Mouse (Mus musculus): ENCODE results near the gene Lsg1.

Gene Lsg1

DNA sequence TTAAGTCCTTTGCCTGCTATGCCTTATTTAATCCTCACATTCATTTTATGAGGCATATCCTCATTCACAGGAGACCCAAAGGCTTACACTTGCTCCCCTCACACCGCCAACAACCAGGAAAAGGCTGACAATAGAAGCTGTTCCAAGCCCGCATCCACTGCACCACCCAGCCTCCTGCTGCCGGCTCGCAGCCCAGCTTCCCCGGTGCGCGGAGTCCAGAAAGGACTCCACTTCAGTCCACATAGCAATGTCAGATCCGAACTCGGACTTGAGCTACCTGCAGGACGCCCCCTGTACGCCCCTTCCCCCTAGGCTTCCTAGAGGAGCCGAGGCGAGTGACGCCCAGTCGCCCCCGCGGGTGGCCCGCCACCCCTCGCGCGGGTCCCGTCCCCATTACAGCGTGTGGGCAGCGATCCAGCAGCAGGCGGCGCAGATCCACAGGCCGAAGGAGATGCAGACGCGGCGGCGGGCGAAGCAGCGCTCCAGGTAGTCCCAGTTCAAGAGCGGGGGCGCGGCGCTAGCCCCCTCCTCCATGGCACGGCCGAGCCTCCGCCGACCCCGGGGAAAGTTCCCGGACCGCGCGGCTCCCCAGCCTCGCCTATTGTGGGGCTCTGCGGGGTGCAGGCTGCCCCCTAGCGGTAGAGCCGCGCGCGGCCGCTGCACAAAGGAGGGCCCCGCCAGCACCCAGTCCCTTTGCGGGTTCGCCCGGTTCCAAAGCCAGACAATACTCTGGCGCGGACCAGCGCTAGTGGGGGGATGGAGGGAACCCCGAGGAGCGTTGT, 37.2 kb downstream of the Lsg1 start:
- peak; percentile 80 for DNase-seq (ENCODE audit: low spot score)

DNA sequence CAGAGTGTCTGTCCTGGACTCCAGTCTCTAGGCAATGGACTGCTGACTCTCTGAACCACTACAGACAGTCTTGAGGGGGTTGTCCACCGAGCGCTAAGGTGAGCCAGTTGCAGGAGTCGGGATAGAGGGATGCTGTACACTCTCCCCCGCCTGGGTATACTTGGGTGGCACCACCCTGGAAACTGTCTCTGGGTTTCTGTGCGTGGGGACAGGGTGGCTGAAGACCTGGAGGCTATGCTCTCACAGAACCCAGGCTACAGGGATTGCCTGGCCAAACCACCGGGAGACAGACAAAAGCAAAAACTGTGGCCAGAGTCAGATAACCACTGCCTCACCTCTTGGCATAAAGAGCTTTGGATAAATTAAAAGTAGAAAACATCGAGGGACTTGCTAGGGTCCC, 37.9 kb downstream of the Lsg1 start:
- no peak for DNase-seq (ENCODE audit: low spot score)

DNA sequence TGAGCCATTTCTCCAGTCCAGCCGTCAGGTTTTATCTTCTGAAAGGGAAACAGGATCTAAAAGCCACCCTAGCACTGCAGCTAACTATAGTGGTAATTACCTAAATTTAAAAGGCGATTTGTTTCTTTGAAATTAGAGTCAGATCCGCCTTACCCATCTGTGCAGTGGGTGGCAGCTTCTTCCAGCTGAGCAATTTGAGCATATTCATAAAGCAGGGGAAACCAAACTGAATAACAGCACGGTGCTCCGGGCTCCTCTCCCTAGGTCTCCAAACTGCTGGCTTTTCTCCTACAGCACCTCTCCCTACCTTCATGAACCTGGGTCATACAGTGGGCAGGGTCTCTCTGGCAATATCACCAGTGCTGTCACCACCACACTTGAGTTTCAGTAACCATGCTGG, 39.1 kb downstream of the Lsg1 start:
- peak; percentile 35 for DNase-seq (ENCODE audit: low spot score)

DNA sequence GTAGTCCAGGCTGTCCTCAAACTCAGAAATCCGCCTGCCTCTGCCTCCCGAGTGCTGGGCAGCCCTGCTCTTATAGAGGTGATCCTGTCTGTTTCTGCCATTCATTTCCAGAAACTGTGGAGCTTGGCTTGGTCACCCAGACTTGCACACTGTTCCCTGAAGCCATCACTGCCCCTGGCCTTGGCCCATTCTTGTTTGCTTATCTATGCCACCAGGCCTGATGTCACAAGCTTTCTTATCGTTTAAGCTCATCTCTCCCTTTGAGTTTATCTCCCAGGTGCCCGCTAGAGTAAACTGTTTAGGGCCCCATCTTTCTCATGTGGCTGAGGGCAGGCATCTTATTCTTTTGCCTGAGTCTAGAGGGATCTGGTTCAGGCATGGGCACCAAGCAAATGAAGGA, 42.7 kb downstream of the Lsg1 start:
- DNase-seq (ENCODE audit: low spot score): no peak

DNA sequence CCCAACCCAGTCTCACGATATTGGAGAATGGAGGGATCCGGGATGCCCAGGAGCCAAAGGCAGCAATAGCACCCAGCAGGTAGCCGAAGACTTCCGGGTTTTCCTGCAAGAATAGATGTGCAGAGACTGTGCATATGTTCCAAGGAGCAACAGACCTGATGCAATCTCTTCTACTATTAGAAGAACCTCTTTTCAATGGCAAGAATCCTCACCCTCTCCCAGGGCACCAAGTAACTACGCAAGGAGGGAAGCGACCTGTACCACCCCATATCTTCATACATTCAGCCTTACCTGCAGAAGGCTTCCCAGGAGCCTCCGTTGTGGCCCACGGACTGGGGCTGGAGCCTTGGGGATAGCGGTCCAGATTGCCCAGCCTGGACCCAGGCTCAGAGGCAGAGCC, 44.0 kb downstream of the Lsg1 start:
- DNase-seq (ENCODE audit: low spot score): no peak

DNA sequence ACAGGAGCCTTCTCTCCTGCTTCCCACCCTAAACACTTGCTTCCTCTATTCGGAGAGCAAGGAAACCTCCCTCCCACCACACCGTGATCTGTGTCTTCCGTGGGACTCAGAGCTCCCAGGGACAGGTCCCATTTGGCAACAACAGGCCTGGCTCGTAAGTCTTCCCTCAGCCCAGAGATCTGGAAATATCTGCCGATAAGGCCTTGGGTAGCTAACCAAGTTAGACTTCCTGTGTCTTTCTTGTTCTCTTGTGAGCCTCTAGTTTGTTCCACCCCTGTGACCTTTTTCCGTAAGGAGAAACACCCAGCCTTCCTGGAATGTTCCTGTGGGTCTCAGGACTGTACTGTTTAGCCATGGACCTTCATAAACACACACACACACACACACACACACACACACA, 44.6 kb downstream of the Lsg1 start:
- DNase-seq (ENCODE audit: low spot score): no peak

DNA sequence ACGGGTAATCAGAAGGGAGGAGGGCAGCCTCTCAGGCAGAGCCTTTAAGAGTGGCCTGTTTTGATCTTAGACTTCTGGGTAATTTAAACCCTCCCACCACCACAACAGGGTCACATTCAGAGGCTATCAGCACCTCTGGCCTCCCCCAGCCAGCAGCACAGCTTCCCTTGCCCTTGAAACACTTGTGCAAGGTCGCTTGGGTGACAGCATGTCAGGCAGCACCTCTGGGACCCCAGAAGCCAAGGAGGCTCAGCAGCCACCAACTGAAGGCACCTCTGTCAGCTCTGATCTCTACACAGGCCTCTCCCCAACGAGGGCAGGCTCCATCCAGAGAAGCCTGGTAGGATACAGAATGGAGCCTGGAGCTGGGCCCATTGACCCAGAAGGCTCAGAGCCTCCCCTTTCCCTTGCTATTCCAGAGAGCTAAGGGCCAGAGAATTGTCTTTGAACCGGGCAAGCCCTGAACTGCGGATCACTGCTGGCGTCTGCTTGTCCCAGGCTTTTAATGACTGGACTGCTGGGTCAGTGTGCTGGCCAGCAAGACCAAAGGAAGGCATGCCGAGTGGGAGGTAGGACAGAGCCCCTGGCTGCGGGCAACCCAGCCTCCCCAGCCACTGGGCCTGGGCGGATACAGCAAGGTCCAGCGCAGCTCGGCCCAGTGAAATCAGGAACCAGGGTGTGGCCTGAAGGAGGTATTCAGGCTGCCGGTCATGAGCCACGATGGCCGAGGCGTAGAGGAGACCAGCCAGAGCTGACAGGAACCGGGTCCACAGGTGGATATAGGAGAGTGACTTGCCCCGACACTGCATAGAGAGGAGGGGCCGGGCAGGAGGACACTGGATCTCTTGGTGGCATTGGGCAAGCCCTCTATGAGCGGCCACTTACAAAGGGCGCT, 47.0 kb downstream of the Lsg1 start:
- peak; percentile 16 for DNase-seq (ENCODE audit: low spot score)

DNA sequence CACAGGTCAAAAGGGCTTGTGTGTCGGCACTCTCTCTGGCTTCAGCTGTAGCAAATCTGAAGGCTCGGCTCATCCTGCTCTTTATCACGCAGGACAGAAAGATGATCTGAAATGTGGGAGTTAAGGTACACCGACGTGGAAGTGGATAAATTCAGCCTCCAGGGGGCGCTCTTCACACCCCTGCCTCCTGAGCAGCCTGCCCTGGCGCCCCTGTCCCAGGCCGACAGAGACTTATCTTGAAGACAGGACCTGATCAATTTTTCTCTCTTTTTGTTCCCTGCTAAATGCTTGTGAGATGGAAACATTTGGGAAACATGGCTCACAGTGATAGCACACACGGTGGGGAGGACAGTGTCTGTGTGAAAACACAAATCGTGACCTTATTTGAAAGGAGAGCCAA, 48.0 kb downstream of the Lsg1 start:
- peak; percentile 54 for DNase-seq (ENCODE audit: low spot score)

DNA sequence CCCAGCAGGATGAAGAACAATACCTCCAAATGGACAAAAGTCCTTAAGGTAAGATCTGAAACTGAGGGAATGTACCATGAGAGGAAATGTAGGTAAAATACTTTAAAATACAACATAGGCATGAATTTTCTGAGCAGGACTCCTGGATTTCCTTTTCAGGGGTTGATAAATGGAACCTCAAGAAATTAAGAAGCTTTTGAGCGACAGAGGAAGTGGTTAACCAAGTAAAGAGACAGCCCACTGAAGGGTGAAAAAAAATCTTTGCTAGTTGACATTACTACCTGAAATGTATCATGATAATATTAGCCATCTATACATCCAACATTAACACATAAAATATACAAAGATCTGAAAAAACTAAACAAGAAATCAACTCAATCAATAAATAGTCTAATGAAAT, 52.3 kb downstream of the Lsg1 start:
- DNase-seq (ENCODE audit: low spot score): no peak

DNA sequence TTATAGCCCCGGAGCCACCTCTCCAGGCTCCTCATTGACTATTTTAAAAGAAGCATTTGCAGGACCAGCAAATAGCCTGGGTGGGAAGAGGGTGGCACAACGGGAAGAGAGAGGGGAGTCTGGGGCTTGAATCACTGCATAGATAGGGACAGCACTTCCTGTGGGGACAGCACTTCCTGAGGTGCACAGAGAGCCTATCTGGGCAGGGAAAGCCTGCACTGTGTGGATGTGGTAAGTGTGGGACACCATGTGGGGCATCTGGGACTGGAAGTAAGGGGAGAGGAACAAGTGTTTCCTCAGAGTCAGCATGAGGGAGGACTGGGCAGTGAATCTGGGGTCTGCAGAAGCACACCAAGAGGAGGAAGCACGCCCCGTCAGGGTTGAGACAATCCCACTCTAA, 53.8 kb downstream of the Lsg1 start:
- no peak for DNase-seq (ENCODE audit: low spot score)

DNA sequence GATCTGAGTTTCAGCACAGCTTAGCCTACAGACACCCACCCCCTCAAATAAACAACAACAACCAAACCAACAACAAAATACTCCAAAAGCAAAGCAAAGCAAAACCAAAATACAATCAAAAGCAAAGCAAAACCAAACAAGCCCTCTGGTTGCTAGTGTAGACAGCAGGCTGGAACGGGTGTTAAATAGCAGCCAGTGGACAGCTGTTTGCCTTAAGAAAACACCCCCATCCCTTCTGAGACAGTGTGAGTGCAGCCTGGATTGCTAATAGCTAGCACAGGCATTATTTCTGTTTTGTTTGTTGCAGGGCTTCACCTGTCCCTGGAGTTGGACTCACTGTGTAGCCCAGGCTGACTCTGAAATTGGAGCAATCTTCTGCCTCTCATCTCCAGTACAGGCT, 54.5 kb downstream of the Lsg1 start:
- no peak for DNase-seq (ENCODE audit: low spot score)

DNA sequence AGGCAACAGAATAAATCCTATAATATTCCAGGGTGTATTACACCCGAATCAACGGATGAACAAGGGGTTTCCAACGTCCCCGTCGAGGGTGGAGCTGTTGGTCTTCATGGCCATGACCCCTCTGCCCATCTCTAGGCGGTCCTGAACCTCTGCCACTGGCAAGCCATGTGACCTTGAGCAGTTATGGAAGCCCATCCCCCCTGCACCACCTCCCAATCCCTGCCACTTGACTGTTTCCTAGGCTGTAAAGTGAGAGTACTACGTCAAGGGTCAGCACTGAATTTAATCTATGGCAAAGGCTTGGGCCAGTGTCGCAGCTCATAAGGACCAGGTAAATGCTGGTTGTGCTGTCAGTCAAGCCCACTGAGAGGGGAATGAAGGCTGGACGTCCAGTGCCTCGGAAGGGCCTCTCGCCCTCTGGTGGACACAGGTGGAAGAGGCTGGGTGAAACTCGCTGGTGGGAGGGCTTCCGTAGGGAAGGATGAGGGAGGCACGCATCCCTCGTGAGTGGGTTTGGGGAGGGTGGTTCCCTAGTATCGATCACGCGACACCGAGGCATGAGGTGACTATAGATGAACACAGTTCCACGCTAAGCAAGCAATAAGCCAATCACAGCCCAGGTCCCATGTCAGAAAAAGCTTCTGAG, 55.5 kb downstream of the Lsg1 start:
- peak; percentile 49 for DNase-seq (ENCODE audit: low spot score)

DNA sequence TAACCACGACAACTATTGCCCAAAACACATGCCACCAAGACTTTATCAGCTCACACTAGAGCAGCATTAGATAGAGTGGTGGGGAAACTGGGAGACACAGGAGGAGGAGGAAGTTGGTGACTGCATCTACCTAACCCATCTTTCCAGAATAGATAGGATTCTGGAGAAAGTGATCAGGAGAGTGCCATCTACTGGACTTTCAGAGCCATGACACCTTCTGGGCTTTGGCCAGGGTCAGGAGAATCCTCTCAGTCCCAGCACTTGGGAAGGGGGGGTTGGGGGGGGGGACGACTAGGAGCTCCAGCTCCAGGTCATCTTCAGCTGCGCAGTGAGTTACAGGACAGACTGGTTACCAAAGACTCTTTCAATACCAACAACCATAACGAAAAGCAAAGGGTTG, 56.6 kb downstream of the Lsg1 start:
- no peak for DNase-seq (ENCODE audit: low spot score)

DNA sequence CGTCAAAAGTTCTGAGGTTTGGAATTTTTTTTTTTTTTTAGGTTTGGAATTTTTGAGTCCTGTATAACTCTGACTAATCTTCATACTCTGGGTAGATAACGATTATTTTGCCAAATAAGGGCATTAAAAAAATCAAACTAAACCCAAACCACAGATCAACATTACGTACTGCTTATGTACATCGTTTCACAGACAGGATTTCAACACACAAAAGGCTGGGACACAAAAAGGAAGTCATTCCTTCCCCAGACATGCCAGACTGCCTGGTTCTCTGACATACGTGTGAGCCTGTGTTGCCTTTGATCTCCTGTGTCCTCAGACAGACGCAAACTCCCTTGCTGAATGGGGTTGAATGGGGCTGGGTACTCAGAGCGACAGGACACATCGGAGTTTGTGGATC, 59.0 kb downstream of the Lsg1 start:
- DNase-seq (ENCODE audit: low spot score): no peak

DNA sequence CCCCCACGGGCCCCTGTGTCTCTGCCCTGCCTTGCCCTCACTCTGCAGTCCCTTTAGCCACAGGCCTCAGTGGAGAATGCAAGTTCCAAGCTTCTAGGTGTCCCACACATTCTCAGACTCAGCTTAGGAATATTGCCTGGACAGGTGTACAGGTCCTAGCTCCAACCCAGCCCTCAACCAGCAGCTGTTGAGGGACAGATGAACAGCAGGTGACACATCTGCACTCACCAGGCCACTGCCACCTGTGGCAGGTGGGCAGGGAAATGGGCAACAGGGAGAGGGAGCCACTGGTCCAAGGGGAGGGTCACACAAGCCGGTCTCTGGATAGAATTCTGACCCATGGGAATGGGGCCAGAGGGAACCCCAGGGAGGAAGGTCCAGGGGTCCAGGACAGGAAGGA, 59.5 kb downstream of the Lsg1 start:
- no peak for DNase-seq (ENCODE audit: low spot score)

DNA sequence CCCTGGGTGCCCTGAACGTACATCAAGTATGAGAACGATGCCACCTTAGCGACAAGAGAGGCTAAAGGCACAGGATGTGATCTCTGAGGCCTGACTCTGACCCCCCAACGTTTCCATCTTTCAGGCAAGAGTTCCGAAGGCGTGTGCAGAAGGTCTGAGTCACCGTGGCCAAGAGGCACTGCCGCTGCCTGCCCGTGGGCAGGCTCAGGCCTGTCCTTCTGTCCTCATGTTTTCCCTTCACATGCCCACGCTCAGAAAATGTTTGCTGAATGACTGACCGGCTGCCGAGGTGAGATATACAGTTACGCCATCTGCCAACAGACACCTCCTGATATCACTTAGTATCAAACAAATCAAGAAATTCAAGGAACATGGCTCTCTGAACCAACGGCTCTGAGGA, 61.6 kb downstream of the Lsg1 start:
- no peak for DNase-seq (ENCODE audit: low spot score)

DNA sequence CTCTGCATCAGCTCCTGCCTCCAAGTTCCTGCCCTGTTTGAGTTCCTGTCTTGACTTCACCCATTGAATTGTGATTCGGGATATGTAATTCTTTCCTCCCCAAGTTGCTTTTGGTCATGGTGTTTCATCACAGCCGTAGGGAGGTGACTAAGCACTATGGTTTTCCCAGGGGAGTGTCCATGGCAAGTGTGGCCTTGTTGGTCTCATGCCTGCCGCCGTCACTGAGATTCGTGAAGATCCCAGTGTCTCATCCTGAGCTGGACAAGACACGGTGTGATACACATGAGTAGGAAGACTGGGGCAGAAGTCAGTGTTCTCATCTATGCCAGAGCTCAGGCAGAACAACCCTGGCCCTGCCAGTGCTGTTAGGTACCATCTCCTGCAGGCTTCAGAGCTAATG, 62.9 kb downstream of the Lsg1 start:
- no peak for DNase-seq (ENCODE audit: low spot score)

DNA sequence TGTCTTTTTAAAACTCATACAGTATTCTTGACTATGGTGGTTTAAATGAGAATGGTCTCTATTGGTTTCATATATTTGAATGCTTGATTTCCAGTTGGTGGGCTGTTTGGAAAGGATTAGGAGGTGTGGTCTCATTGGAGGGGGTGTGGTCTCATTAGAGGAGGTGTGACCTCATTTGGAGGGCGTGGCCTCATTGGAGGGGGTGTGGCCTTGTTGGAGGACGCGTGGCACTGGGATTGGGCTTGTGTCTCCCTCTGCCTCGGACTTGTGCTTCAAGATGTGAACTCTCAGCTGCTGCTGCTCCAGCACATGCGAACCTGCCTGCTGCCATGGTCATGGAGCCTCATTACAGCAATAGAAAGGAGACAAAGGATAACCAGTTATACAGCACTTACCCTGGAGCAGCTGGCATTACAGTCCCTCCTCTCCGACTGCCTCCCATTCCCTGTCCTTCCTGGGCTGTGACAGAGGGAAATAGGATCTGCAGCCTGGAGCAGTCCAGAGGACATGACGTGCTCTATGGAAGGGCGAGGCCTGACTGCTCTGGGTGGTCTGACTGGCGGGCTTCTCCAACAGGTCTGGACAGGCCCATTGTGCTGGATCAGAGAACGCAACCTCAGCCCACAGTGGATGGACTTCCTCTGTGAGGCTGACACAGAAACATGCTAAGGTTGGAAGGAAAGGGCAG, 65.0 kb downstream of the Lsg1 start:
- DNase-seq (ENCODE audit: low spot score): no peak

DNA sequence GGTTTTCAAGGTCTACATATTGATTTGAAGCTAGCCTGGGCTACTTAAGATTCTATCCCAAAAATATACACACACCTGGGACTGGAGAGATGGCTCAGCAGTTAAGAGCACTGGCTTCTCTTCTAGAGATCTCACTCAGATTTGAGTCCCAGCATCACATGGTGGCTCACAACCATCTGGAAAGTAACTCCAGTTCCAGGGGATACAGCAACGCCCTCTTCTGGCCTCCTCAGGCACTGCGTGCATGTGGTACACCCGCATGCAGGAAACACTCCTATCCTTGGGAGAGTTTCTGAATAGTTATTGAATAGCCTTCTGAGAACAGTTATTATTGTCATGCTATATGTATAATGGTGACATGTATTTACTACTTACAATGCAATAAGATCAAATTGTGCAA, 66.2 kb downstream of the Lsg1 start:
- DNase-seq (ENCODE audit: low spot score): no peak

DNA sequence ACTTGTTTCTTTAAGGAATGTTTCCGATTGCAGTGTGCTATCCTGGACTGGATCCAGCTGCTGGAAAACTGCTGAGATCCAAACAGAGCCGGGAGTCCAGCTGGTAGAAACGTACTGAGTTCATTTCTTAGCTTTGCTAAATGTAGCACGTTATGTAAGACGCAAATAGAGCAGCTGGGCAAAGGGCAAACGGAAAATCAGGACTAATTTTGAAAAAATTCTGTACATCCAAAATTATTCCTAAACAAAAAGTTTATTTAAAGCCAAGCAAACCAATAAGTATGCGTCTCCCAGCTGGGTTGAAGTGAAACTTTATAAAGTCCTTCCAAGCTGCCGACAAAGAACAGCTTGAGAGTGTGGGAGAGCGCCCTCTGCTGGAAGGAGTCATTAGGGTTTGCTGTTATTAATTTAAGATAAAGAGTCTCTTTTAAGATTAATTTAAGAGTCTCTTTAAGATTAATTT, 67.0 kb downstream of the Lsg1 start:
- peak; percentile 86 for DNase-seq (ENCODE audit: low spot score)

DNA sequence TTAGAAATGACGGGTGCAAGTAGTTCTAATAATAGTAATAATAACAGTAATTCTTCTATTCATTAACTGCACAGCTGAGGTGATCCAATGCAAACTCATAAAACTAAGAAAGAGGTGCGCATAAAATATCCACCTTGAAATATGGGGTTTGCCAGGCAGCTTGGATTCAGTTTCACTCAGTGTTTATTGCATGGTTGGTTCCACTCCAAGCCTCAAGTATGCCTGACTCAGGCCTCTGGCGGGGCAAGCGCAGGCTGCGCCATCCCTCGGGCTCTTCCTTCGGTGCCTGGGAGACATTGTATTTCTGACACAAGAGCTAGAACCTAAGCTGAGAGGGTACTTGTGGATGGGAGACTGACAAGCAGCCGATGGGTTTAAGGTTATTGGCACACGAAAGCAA, 68.8 kb downstream of the Lsg1 start:
- DNase-seq (ENCODE audit: low spot score): no peak

DNA sequence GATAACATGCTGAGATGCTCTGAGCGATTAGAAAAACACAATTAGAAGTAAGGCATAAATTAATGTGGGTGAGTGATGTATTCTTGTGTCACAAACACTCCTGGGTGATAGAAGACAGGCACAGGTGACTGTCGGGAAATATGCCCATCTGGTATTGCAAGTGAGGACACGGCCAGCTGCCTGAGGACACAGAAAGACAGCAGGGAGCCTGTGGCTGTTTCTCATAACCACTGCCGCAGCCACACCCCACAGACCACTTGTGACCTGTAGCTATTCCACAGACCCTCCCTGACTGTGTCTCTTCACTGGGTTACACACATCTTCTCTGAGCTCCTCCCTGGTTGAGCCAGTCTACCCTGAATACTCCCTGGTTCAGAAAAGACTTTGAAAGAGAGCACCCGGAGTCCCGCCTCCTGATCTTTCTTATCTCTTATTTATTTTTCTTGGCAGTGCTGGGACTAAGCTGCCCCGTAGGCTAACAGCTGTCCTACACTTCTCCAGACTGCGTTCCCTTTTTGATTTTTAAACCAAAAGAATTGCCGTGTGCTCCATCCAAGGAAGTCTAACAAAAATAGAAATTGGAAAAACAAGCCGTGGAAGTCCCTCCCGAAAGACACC, 69.6 kb downstream of the Lsg1 start:
- no peak for DNase-seq (ENCODE audit: low spot score)

Data from layer of hippocampus, adult 11-12 months (tissue).